Mouse (Mus musculus) MEL (cell line): ENCODE measurements around the gene Nf1. TPM values are rescaled to one million over a fixed set of nuclear protein-coding genes. Genes with fewer than 3 reads are reported as not detected.

Source experiments
- DNase-seq: peaks from one replicate; pipeline ENCODE4 v3.0.0; 2011; ENCODE audit warnings: low read depth, low spot score
- H3K27ac ChIP-seq: 2 replicates; pipeline ENCODE4 v1.5.1; 2012; ENCODE audit warnings: low read depth, mild to moderate bottlenecking, control low read depth, low read length, moderate library complexity; ENCODE audit not compliant: control insufficient read depth
- H3K27me3 ChIP-seq, 2 experiments: fragments of 150-350 bp in 1 of 2; sonication (generic) in 1 of 2; 2 replicates each; pipeline ENCODE4 v1.6.1; 2012; ENCODE audit warnings: low read length in 2 of 2, mild to moderate bottlenecking in 2 of 2, improper control_type of control experiment in 1 of 2, moderate library complexity in 1 of 2; ENCODE audit not compliant: insufficient read depth in 2 of 2, control insufficient read depth in 1 of 2
- H3K36me3 ChIP-seq, 2 experiments: 2 replicates each; pipeline ENCODE4 v1.6.1; 2012 to 2014; ENCODE audit warnings: low read length in 2 of 2, improper control_type of control experiment in 1 of 2, inconsistent platforms in 1 of 2, mild to moderate bottlenecking in 1 of 2; ENCODE audit not compliant: insufficient read depth in 2 of 2, control insufficient read depth in 1 of 2
- H3K4me1 ChIP-seq, 2 experiments: fragments of 150-350 bp in 1 of 2; sonication (generic) in 1 of 2; 2 replicates each; pipeline ENCODE4 v1.6.1; 2012; ENCODE audit warnings: low read length in 2 of 2, improper control_type of control experiment in 1 of 2, mild to moderate bottlenecking in 1 of 2; ENCODE audit not compliant: insufficient read depth in 2 of 2, control insufficient read depth in 1 of 2
- H3K4me3 ChIP-seq, 2 experiments: fragments of 150-350 bp in 1 of 2; sonication (generic) in 1 of 2; 2 replicates each; pipeline ENCODE4 v1.5.1; 2012; ENCODE audit warnings: low read depth in 2 of 2, low read length in 2 of 2, mild to moderate bottlenecking in 2 of 2, moderate library complexity in 2 of 2, control low read depth in 1 of 2, improper control_type of control experiment in 1 of 2; ENCODE audit not compliant: control insufficient read depth in 1 of 2, insufficient read depth in 1 of 2
- H3K79me2 ChIP-seq: 2 replicates; pipeline ENCODE4 v1.6.1; 2012; ENCODE audit warnings: mild to moderate bottlenecking, low read length, moderate library complexity; ENCODE audit not compliant: control insufficient read depth, poor library complexity, insufficient read depth
- H3K9ac ChIP-seq: 2 replicates; pipeline ENCODE4 v1.6.1; 2012; ENCODE audit warnings: low read depth, mild to moderate bottlenecking, control low read depth, low read length, moderate library complexity; ENCODE audit not compliant: control insufficient read depth, poor library complexity, severe bottlenecking
- H3K9me3 ChIP-seq: fragments of 150-350 bp; sonication (generic); replicated peaks from 2 replicates; pipeline ENCODE4 v1.6.1; 2012; ENCODE audit warnings: mild to moderate bottlenecking, low read length, improper control_type of control experiment, moderate library complexity; ENCODE audit not compliant: insufficient read depth
- CHD1 ChIP-seq: IDR thresholded peaks from 2 replicates; pipeline ENCODE4 v1.6.1; 2012; ENCODE audit warnings: low read depth, mild to moderate bottlenecking, inconsistent platforms, low read length, improper control_type of control experiment
- ELF1 ChIP-seq: IDR thresholded peaks from 2 replicates; pipeline ENCODE4 v1.6.1; 2014; ENCODE audit warnings: low read depth, mild to moderate bottlenecking, inconsistent platforms, low read length, improper control_type of control experiment, moderate library complexity
- EP300 ChIP-seq, 2 experiments: IDR thresholded peaks; 2 replicates each; pipeline ENCODE4 v1.6.1; 2011; ENCODE audit warnings: improper control_type of control experiment in 2 of 2, low read length in 2 of 2, low read depth in 1 of 2, mild to moderate bottlenecking in 1 of 2
- ETS1 ChIP-seq: IDR thresholded peaks from 2 replicates; pipeline ENCODE4 v1.6.1; 2012; ENCODE audit warnings: low read depth, mild to moderate bottlenecking, inconsistent platforms, low read length, improper control_type of control experiment, moderate library complexity
- HCFC1 ChIP-seq: IDR thresholded peaks from 2 replicates; pipeline ENCODE4 v1.6.1; 2012; ENCODE audit warnings: low read depth, mild to moderate bottlenecking, inconsistent platforms, low read length, improper control_type of control experiment, moderate library complexity
- MAX ChIP-seq: IDR thresholded peaks from 2 replicates; pipeline ENCODE4 v1.6.1; 2011; ENCODE audit warnings: low read length, improper control_type of control experiment
- MAZ ChIP-seq: IDR thresholded peaks from 2 replicates; pipeline ENCODE4 v1.6.1; 2012; ENCODE audit warnings: low read depth, mild to moderate bottlenecking, inconsistent platforms, low read length, improper control_type of control experiment
- MXI1 ChIP-seq: IDR thresholded peaks from 2 replicates; pipeline ENCODE4 v1.6.1; 2011; ENCODE audit warnings: mild to moderate bottlenecking, low read depth, low read length, improper control_type of control experiment
- MYC ChIP-seq: IDR thresholded peaks from 2 replicates; pipeline ENCODE4 v1.6.1; 2011; ENCODE audit warnings: low read depth, mild to moderate bottlenecking, low read length, improper control_type of control experiment, moderate library complexity
- POLR2A ChIP-seq, 2 experiments: IDR thresholded peaks; 2 replicates each; pipeline ENCODE4 v1.6.1; 2011 to 2012; ENCODE audit warnings: low read length in 2 of 2, mild to moderate bottlenecking in 2 of 2, control low read depth in 1 of 2, improper control_type of control experiment in 1 of 2, low read depth in 1 of 2, moderate library complexity in 1 of 2; ENCODE audit not compliant: control insufficient read depth in 1 of 2, insufficient read depth in 1 of 2, poor library complexity in 1 of 2
- POLR2AphosphoS5 ChIP-seq: IDR thresholded peaks from 2 replicates; pipeline ENCODE4 v1.6.1; 2012; ENCODE audit warnings: low read depth, borderline replicate concordance, mild to moderate bottlenecking, inconsistent platforms, low read length, moderate library complexity, mixed read lengths
- SIN3A ChIP-seq: IDR thresholded peaks from 2 replicates; pipeline ENCODE4 v1.6.1; 2012; ENCODE audit warnings: low read length, improper control_type of control experiment, inconsistent platforms
- SMC3 ChIP-seq: IDR thresholded peaks from 2 replicates; pipeline ENCODE4 v1.6.1; 2011; ENCODE audit warnings: low read depth, low read length, improper control_type of control experiment
- TAL1 ChIP-seq: IDR thresholded peaks from 2 replicates; pipeline ENCODE4 v1.6.1; 2012; ENCODE audit warnings: mild to moderate bottlenecking, inconsistent platforms, low read length, moderate library complexity, mixed read lengths
- TBP ChIP-seq: IDR thresholded peaks from 2 replicates; pipeline ENCODE4 v1.8.0; 2011; ENCODE audit warnings: low read depth, low read length, improper control_type of control experiment
- USF1 ChIP-seq: IDR thresholded peaks from 2 replicates; pipeline ENCODE4 v1.6.1; 2014; ENCODE audit warnings: low read depth, mild to moderate bottlenecking, inconsistent platforms, low read length, improper control_type of control experiment, moderate library complexity
- USF2 ChIP-seq, 2 experiments: IDR thresholded peaks; 2 replicates each; pipeline ENCODE4 v1.6.1; 2011 to 2012; ENCODE audit warnings: improper control_type of control experiment in 2 of 2, low read length in 2 of 2, borderline replicate concordance in 1 of 2, inconsistent platforms in 1 of 2, low read depth in 1 of 2, mild to moderate bottlenecking in 1 of 2; ENCODE audit not compliant: insufficient read depth in 1 of 2
- polyA plus RNA-seq, 2 experiments: library from polyadenylated mRNA; stranded (reverse) in 1 of 2; unstranded in 1 of 2; fragments of >175 nt in 1 of 2; fragments of >200 nt in 1 of 2; gene quantifications; 2 replicates each; pipeline versions ENCODE4 v1.2.1 to v1.2.4; 2012; ENCODE audit warnings: low replicate concordance in 2 of 2, low read depth in 1 of 2; ENCODE audit not compliant: insufficient read length in 2 of 2, insufficient read depth in 1 of 2, missing spikeins in 1 of 2
- total RNA-seq: library from RNA; depleted of rRNA; stranded (reverse); fragments of 300-350 nt; gene quantifications from 2 replicates; pipeline ENCODE4 v1.2.3, GENCODE M21; 2012

The Nf1 gene
- total and polyA plus RNA-seq, 3 experiments: 13.2 to 108 (median 20.3) TPM

DNA sequence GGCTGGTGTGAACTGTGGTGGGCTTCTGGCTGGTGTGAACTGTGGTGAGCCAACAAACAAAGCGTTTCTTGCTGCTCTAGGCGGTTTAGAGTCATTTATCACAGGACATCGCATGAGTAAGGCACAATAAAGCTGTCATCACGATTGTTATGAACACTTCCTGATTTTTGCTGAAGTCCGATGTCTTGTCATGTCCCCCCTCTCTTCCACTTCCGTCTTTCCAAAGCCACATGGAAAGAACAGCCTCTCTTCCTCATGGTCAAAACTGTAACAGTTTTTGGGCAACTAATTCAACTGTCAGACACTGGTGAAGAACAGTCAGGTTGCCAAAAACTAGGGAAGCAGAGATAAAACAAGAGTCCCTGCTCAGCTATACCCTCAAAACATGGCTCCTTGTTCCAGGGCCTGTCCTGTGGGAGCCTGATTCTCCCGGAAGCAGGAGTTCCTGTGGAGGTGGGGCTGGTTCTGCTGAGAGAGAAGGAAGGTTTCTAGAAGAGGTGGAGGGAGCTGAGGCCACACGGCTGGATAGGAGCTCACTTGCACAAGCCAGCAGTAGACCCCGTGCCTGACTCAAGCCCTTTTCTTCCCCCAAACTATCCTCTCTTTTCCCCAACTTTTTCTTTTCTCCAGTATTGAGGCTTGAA lies 33.7 kb upstream of the Nf1 start (continued):
- TF ChIP-seq CHD1 (no peak), MXI1 (peak; percentile 60; the same call in 1 of the 2 replicates), SMC3 (no peak)

GRCm38 (mm10) chr11:79306510-79306909 lies 33.0 kb upstream of the Nf1 start:
- H3K27me3 ChIP-seq: no peaks in the 10 kb centered on the region
- H3K9ac ChIP-seq: peak overlapping the region; percentile 64
- peaks cover 18 to 54% of the 10 kb centered on the region in 2 experiments for H3K4me1 ChIP-seq
- no peaks in the 10 kb centered on the region; the same call in 1 of the 2 replicates for H3K79me2 ChIP-seq
- peaks cover 0 to 37% of the 10 kb centered on the region in 2 experiments; a peak in 2 of 4 replicates for H3K36me3 ChIP-seq
- peak overlapping the region; percentile 44 to 52 for H3K4me3 ChIP-seq
- H3K27ac ChIP-seq: peak overlapping the region; percentile 91
- peak; percentile 33 for TF ChIP-seq ETS1
- peak; percentile 47; the same call in 1 of the 2 replicates for TF ChIP-seq MYC
- peak in 1 of 2 experiments; percentile 31; a peak in 2 of 4 replicates for TF ChIP-seq EP300 (IDR thresholded peaks at IDR 0.05; ENCODE audit: low read depth in 1 of 2, low read length in 2 of 2)
- peak; percentile 41; the same call in 1 of the 2 replicates for TF ChIP-seq MAX
- peak; percentile 20; the same call in 1 of the 2 replicates for TF ChIP-seq ELF1
- peak; percentile 90 for TF ChIP-seq USF1
- TF ChIP-seq TBP: peak; percentile 75; the same call in 1 of the 2 replicates
- TF ChIP-seq POLR2AphosphoS5: no peak
- peak; percentile 74; the same call in 1 of the 2 replicates for TF ChIP-seq MAZ
- 0 out of 2 replicates have a peak, but pooled peaks have one; percentile 40 for TF ChIP-seq HCFC1
- no peak; the same call in 1 of the 2 replicates for TF ChIP-seq SIN3A
- TF ChIP-seq USF2 (IDR thresholded peaks at IDR 0.05; ENCODE audit: borderline replicate concordance in 1 of 2, insufficient read depth in 1 of 2, low read depth in 1 of 2, low read length in 2 of 2): 0 out of 4 replicates have a peak, but pooled peaks of 1 of the 2 experiments have one; percentile 30
- peak; percentile 58 to 63; a peak in 2 of 4 replicates for TF ChIP-seq POLR2A (IDR thresholded peaks at IDR 0.05; ENCODE audit: control insufficient read depth in 1 of 2, insufficient read depth in 1 of 2, low read depth in 1 of 2, low read length in 2 of 2, poor library complexity in 1 of 2)
- no peak for TF ChIP-seq TAL1
- TF ChIP-seq, all 39 proteins: peak for 11
- DNase-seq: peak; percentile 82
- no peaks in the 10 kb centered on the region for H3K9me3 ChIP-seq
